8 mouse cellular contexts compared by ENCODE assay signal in the genomic region with DNA sequence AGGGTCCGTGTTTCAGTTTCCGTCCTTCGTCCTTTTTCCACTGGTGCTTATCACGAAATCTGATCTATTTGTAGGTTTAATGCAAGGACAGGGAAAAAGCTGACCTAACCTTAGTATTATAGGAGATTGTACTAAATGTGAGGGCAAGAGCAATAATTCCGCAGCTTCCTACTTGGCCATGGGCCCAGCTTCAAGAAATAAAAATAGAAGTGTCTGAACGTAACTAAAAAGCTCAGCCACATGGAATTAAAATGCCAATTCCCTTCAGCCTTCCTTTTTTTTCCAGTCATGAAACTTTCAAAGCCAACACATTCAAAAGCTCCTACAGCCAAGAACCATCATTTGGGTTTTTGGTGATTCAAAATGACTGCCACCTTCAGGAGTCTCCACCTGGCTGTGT.
DNase-seq lines count a peak whose midpoint lies in the region; ATAC-seq lines count a peak whose summit lies in the region.

No protein-coding gene starts in this region.

- H3K4me2 ChIP-seq in lung, embryonic 16.5 days (ENCODE audit: low read depth, low read length), result 0 out of 2 replicates have a peak overlapping the region, but pooled peaks have one; percentile 13
- no peak overlapping the region for H3K4me2 ChIP-seq in forebrain, embryonic 16.5 days (ENCODE audit: low read length)

- WGBS in heart, embryonic 10.5 days, result 74% methylated on average over 6 of the region's 6 CpGs
- 29% methylated on average over 6 of the region's 6 CpGs for WGBS in lung, embryonic 16.5 days
- WGBS in forebrain, embryonic 16.5 days, result 63% methylated on average over 6 of the region's 6 CpGs

- peak; percentile 61 to 67 for DNase-seq in heart, adult 18-20 months
- DNase-seq in heart, embryonic 10.5 days (ENCODE audit: low spot score), result no peak
- DNase-seq in cerebellum, adult 9-11 months, result peak; percentile 68
- DNase-seq in kidney, adult 11 months, result peak; percentile 34
- no peak for DNase-seq in retina, embryonic 14.5 days (ENCODE audit: low spot score)

- H3K4me1 ChIP-seq in heart, embryonic 10.5 days, result no peaks in the 10 kb centered on the region
- H3K4me1 ChIP-seq in lung, embryonic 16.5 days (replicated peaks; ENCODE audit: control insufficient read depth, insufficient read depth, low read length), result peaks cover 7% of the 10 kb centered on the region
- H3K4me1 ChIP-seq in forebrain, embryonic 16.5 days (replicated peaks; ENCODE audit: control insufficient read depth, insufficient read depth, low read length), result peaks cover 5% of the 10 kb centered on the region; the same call in 1 of the 2 replicates

- H3K9ac ChIP-seq in lung, embryonic 16.5 days (ENCODE audit: low read length), result no peak overlapping the region
- no peak overlapping the region for H3K9ac ChIP-seq in forebrain, embryonic 16.5 days (replicated peaks; ENCODE audit: low read depth, low read length)

- H3K27ac ChIP-seq in heart, embryonic 10.5 days, result no peak overlapping the region
- H3K27ac ChIP-seq in lung, embryonic 16.5 days (ENCODE audit: low read length), result peak overlapping the region; percentile 46; the same call in 1 of the 2 replicates
- no peak overlapping the region for H3K27ac ChIP-seq in forebrain, embryonic 16.5 days (ENCODE audit: low read length)

- peak; percentile 51; the same call in 1 of the 2 replicates for ATAC-seq in lung, embryonic 16.5 days (ENCODE audit: low read depth)
- ATAC-seq in forebrain, embryonic 16.5 days, result no peak
- no peak for ATAC-seq in megakaryocyte, adult 5-6 weeks (ENCODE audit: poor library complexity, severe bottlenecking)

- H3K27me3 ChIP-seq in heart, embryonic 10.5 days (ENCODE audit: insufficient read depth, poor library complexity, severe bottlenecking), result no peaks in the 10 kb centered on the region
- no peaks in the 10 kb centered on the region for H3K27me3 ChIP-seq in lung, embryonic 16.5 days (ENCODE audit: control insufficient read depth, insufficient read depth, low read depth, low read length)
- no peaks in the 10 kb centered on the region for H3K27me3 ChIP-seq in forebrain, embryonic 16.5 days (replicated peaks; ENCODE audit: control insufficient read depth, insufficient read depth, low read length)

- H3K36me3 ChIP-seq in heart, embryonic 10.5 days, result no peaks in the 10 kb centered on the region
- H3K36me3 ChIP-seq in lung, embryonic 16.5 days (ENCODE audit: control insufficient read depth, insufficient read depth, low read length), result no peaks in the 10 kb centered on the region
- H3K36me3 ChIP-seq in forebrain, embryonic 16.5 days (ENCODE audit: control insufficient read depth, insufficient read depth), result no peaks in the 10 kb centered on the region

- no peaks in the 10 kb centered on the region for H3K9me3 ChIP-seq in heart, embryonic 10.5 days
- H3K9me3 ChIP-seq in lung, embryonic 16.5 days (ENCODE audit: control insufficient read depth, low read length), result no peaks in the 10 kb centered on the region
- H3K9me3 ChIP-seq in forebrain, embryonic 16.5 days (ENCODE audit: control insufficient read depth, low read length), result no peaks in the 10 kb centered on the region

- no peak overlapping the region for H3K4me3 ChIP-seq in heart, embryonic 10.5 days
- no peak overlapping the region for H3K4me3 ChIP-seq in lung, embryonic 16.5 days (ENCODE audit: low read length)
- H3K4me3 ChIP-seq in forebrain, embryonic 16.5 days (replicated peaks; ENCODE audit: low read length), result no peak overlapping the region

Comparison
In these comparisons a context has a peak if more than half of its experiments do, and no peak if none do; other contexts are left out.
1. DNase-seq: peak in heart, adult 18-20 months (2 of 2), cerebellum, adult 9-11 months (single experiment) and kidney, adult 11 months (single experiment); none in heart, embryonic 10.5 days (single experiment) and retina, embryonic 14.5 days (single experiment).